Mouse (Mus musculus) kidney, adult 11 months (tissue): ENCODE results near the gene Kcnk4.

Source experiments
- DNase-seq: peaks from one replicate; pipeline ENCODE4 v3.0.0; 2022

The Kcnk4 gene

DNA sequence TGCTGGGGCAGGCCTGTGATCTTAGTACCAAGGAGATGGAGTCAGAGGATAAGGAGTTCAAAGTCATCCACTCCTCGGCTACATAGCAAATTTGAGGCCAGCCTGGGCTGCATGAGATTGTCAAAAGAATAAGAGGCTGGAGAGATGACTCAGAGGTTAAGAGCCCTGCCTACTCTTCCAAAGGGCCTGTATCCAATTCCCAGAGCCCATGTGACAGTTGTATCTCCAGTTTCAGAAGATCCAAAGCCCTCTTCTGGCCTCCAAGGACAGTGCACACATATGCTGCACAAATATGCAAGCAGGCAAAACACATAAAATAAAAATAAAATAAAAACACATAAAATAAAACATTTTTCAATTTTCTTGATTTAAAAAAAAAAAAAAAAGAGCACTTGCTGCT is 60.1 kb downstream of the Kcnk4 start:
- DNase-seq: no peak
